Mouse (Mus musculus) CD4-positive, CD25-positive, alpha-beta regulatory T cell, adult 4 months (primary cell): Measurements from ENCODE around the gene Fbxo42. TPM values are rescaled to one million over a fixed set of nuclear protein-coding genes. Genes with fewer than 3 reads are reported as not detected.

Experiments
- ATAC-seq: one replicate; pipeline ENCODE4 v1.8.0; 2017
- polyA plus RNA-seq, 2 experiments: library from polyadenylated mRNA; unstranded; fragments of 100-300 nt; shearing (Covaris generic); gene quantifications; one replicate each; pipeline ENCODE4 v1.2.1; 2017

Gene Fbxo42
- 1 to 10 TPM; 5.1 to 6.2 TPM for polyA plus RNA-seq

GRCm38 (mm10) chr4:141147112-141148008, at the start of gene Fbxo42:
Gene Fbxo42, plus strand, starts transcription at chr4:141147913.
- ATAC-seq: peak; percentile 85

- no peak for ATAC-seq
Measured at GRCm38 (mm10) chr4:141098935-141099334, 48.8 kb upstream of the Fbxo42 start.

- ATAC-seq: no peak
Measured at GRCm38 (mm10) chr4:141099956-141100355, 47.8 kb upstream of the Fbxo42 start.

GRCm38 (mm10) chr4:141101291-141101690, 46.4 kb upstream of the Fbxo42 start:
- no peak for ATAC-seq

GRCm38 (mm10) chr4:141101855-141102254, 45.9 kb upstream of the Fbxo42 start:
- ATAC-seq: no peak

- ATAC-seq: no peak
Measured at GRCm38 (mm10) chr4:141106526-141107183, 41.1 kb upstream of the Fbxo42 start.

GRCm38 (mm10) chr4:141108196-141108732, 39.4 kb upstream of the Fbxo42 start:
- no peak for ATAC-seq

- ATAC-seq: no peak
Measured at GRCm38 (mm10) chr4:141113831-141114230, 33.9 kb upstream of the Fbxo42 start.

- no peak for ATAC-seq
Measured at GRCm38 (mm10) chr4:141114521-141114981, 33.2 kb upstream of the Fbxo42 start.

GRCm38 (mm10) chr4:141115398-141115797, 32.3 kb upstream of the Fbxo42 start:
- ATAC-seq: no peak

- ATAC-seq: no peak
Measured at GRCm38 (mm10) chr4:141118691-141119090, 29.0 kb upstream of the Fbxo42 start.

- ATAC-seq: no peak
Measured at GRCm38 (mm10) chr4:141120700-141121099, 27.0 kb upstream of the Fbxo42 start.

- ATAC-seq: no peak
Measured at GRCm38 (mm10) chr4:141122663-141123062, 25.1 kb upstream of the Fbxo42 start.

GRCm38 (mm10) chr4:141123065-141123464, 24.6 kb upstream of the Fbxo42 start:
- no peak for ATAC-seq

GRCm38 (mm10) chr4:141129190-141129710, 18.5 kb upstream of the Fbxo42 start:
- peak; percentile 68 for ATAC-seq

- ATAC-seq: no peak
Measured at GRCm38 (mm10) chr4:141130704-141131342, 16.9 kb upstream of the Fbxo42 start.

- ATAC-seq: no peak
Measured at GRCm38 (mm10) chr4:141131531-141132061, 16.1 kb upstream of the Fbxo42 start.

- no peak for ATAC-seq
Measured at GRCm38 (mm10) chr4:141132191-141132590, 15.5 kb upstream of the Fbxo42 start.

GRCm38 (mm10) chr4:141133227-141133626, 14.5 kb upstream of the Fbxo42 start:
- ATAC-seq: no peak

GRCm38 (mm10) chr4:141134031-141134441, 13.7 kb upstream of the Fbxo42 start:
- no peak for ATAC-seq

- no peak for ATAC-seq
Measured at GRCm38 (mm10) chr4:141134751-141135530, 12.8 kb upstream of the Fbxo42 start.
